Mouse (Mus musculus): ENCODE measurements around the gene Ankle1. TPM values are rescaled to one million over a fixed set of nuclear protein-coding genes. Genes with fewer than 3 reads are reported as not detected.

The Ankle1 gene
- 14.4 TPM in 2 replicates for total RNA-seq (2015)
- 13.5 and 16.1 TPM in 2 replicates for total RNA-seq (2017)

DNA sequence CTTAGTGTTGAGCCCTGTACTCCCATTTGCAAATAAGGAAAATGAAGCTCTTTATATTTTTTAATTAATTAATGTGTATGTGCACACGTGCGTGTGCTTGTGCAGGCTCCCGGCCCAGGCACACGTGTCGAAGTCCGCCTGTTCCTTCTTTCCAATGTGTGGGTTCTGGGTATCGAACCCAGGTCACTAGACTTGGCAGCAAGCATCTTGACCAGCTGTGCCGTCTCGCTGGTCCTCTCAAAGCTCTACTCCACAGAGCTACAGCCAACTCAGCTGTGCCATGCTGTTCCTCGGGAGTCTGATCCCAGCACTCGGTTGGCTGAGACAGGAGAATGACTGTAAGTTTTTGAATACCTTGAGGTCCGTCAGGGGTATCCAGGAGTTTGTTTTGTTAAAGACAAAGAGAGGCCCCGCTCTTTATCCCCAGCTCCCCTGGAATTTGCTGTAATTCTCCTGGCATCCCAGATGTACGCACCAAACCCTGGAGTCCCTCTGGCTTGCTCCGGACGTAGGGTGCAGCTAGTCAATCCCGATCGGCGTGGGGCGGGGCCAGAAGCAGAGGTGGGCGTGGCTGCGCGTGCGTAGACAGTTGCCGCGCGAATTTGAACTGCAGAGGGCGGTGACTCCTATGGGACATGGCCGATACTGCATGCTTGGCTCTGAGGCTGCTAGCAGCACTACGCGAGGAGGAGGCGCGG is at the start of gene Ankle1:
Gene Ankle1 (plus strand): TSS at position 610 of the 698 bp plus-strand sequence.
- peak; percentile 89 for ATAC-seq (ENCODE audit: poor library complexity, severe bottlenecking)

DNA sequence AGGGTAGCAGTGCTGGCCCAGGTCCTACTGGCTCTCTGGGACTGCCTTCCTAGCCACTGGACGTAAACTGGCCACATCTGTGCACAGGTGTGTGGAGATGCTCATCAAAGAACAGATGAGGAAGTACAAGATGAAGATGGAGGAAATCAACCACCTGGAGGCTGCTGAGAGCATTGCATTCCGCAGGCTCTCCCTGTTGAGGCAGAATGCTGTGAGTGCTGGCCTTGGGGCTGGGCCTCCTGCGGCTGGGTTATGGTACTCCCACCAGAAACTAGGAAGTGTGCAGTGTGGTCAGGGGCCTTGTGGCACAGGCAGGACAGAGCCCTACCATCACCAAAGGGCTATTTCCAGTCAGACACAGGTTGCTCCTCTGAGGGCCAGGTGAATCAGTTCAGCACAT is 47.8 kb upstream of the Ankle1 start:
- peak; percentile 27; the same call in 1 of the 2 replicates for ATAC-seq (ENCODE audit: poor library complexity, severe bottlenecking)

DNA sequence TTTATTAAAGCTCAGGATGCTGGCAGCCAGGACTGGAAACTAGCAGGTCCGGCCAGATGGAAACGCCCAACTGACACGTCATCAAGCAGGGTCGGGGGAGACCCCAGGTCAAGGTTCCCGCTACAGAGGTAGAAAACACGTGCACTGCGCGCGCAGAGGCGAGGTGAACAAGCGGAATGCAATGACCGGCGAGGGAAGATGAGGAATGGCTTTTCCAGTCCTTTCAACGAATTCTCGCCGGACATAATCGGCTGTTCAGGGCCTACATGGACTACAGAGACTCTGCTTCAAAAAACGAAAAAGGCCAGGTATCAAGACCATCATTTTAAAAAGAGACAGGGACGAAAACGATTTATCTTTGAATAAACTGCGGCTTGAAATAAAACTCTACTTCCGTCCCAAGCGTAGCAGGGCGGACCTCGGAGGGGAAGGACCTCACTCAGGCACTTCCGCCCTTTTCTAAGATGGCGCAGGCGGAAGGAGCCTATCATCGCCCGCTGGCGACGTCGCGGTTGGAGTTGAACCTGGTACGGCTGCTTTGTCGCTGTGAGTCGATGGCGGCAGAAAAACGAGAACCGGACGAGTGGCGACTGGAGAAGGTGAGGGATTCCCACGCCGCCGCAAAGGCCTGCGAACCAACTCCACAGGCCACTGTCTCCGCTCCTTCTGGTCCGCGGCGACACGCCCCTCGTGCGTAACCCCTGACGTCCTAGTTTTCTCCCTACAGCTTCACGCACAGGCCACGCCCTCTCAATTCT is 38.9 kb upstream of the Ankle1 start, which contains the start of gene Use1:
Gene Use1 (plus strand): TSS at position 78 of the 758 bp plus-strand sequence.
- peak; percentile 71 for ATAC-seq (ENCODE audit: poor library complexity, severe bottlenecking)

DNA sequence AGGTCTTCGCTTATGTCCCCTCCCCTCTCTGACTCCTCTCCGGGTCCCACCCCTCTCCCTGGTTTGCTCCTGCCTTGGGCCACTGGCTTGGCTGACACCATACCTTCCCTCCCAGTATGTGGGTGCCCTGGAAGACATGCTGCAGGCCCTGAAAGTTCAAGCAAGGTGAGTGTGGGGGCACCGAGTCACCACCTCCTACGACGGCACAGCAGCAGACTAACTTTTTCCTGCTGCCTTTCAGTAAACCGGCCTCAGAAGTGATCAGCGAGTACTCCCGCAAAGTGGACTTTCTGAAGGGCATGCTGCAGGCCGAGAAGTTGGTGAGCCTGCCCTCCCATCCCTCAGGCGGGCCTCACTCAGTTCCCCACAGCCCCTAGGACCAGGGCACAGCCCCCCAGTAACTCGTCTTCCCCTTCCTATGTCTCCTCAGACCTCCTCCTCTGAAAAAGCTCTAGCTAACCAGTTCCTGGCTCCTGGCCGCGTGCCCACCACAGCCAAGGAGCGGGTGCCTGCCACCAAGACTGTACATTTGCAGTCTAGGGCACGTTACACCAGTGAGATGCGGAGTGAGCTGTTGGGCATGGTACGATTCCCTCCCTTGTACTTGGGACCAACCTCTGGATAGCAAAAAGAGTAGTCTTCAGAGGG is 38.2 kb upstream of the Ankle1 start:
- no peak for ATAC-seq (ENCODE audit: poor library complexity, severe bottlenecking)

DNA sequence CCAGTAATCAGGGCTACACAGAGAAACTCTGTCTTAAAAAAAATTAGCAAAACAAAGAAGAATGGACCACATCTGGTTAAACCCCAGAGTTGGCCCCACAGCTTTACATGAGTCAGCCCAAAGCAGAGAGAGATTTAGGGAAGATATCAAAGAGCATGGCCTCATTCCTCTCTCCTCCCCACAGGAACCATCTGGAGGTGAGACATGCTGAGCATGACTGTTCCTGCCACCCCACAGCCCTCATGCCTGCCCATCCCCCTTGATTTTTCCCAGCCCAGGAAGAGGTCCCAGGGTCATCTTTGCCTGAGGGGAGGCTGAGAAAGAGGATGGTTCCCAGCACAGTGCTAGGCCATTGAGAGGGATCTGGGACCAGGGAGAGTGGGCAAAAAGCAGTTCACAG is 37.4 kb upstream of the Ankle1 start:
- ATAC-seq (ENCODE audit: poor library complexity, severe bottlenecking), result no peak

DNA sequence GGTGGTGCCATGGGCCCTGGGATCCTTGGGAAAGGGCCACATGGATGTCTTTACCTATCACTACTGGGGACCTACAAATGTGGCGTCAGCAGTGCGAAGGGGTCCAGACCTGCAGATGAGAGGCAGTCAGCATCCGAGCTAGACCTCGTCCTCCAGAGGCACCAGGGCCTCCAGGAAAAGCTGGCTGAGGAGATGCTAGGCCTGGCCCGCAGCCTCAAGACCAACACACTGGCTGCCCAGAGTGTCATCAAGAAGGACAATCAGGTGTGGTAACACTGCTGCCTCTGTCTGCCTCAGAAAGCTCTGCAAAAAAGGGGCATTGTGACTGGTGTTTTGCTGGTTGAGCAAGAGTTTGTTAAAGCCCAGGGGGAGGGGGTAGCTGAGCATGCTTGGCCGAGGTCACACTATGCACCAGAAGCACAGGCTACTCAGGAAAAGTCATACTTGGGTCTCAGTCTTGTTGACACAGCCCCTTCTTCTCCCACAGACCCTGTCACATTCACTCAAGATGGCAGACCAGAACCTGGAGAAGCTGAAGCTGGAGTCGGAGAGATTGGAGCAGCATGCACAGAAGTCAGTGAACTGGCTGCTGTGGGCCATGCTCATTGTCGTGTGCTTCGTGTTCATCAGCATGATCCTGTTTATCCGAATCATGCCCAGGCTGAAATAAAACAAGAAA is 36.6 kb upstream of the Ankle1 start:
- ATAC-seq (ENCODE audit: poor library complexity, severe bottlenecking), result no peak

DNA sequence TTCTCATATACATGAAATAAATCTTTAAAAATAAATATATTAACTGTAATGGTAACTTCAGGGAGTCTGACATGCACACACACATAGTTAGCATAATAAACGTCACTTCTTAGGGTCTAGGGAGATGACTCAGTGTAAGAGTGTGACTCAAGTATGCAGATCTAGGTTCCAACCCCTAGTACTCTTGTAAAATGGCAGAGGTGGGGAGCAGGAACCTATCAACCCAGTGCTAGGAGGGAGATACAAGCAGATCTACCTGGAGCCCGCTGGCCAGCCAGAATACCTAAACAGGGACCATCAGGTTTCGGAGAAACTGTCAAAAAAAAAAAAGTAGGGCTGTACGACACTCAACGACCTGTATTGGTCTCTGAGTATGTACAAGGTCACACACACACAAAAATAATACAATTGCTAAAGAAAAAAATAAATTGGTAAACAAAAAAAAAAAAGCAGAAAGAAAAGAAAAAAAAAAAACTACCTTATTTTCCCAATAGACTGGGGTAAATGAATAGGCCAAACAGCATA is 35.0 kb upstream of the Ankle1 start:
- ATAC-seq (ENCODE audit: poor library complexity, severe bottlenecking), result no peak

DNA sequence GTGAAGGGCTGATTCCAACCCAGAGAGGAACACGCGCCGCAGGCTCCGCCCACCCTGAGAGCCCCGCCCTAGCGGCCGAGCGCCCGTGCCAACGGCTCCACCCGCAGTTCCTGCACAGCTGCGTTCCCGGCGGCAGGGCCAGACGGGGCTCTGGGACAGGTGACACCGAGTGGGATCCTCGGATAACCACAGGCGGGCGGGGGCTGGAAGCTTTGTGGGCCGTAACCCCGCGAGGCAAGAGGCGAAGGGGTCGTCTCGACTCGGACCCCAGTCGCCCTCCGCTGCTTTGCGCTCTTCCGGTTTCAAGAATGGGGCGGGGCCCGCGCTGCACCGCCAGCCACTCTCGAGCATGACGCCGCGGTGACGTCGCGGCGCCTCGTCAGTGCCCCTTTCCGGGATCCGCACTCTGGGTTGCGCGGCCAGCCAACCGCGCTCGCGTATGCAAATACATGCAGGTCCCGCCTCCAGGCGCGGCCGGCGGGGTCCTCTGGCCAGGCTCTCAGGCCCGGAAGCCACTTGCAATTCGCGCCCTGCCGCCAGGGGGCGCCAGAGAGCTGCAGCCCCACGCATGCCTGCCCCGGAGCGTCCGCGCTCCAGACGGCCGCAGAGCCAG is 34.5 kb upstream of the Ankle1 start, which contains the start of gene Ocel1:
Gene Ocel1 (plus strand): TSS at position 63 of the 613 bp plus-strand sequence.
- peak; percentile 74 for ATAC-seq (ENCODE audit: poor library complexity, severe bottlenecking)

DNA sequence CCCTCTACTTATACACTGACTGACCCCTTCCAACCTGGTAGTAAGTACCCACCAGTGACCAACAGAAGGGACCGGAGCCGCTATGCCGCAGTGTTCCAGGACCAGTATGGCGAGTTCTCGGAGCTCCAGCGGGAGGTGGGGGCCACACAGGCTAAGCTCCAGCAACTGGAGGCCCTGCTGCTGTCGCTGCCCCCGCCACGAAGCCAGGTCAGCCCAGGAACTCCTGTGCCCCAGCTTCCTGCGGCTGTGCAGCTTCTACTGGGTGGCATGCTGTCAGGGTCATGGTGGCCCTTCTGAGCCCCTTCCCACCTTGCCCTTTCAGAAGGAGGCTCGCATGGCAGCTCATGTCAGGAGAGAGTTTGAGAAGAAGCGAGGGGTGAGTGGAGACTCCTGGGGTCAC is 33.4 kb upstream of the Ankle1 start:
- ATAC-seq (ENCODE audit: poor library complexity, severe bottlenecking), result no peak

DNA sequence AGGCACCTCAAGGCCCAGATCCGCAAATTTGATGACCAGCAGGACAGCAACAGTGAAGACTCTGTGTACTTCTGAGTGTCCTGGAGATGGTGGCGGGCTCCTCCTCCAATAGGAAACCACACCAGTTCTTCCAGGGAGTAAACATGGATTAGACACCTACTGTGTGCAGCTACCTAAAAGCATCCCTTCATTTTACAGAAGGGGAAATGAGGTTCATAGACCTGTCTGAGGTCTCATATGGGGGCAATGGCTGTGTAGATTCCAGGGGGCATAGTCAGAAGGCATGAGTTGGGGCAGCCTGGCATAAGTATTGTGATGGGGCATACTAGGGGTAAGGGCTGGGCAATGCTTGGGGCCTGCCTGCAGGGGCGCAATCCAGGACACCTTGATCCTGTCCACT is 32.8 kb upstream of the Ankle1 start:
- no peak for ATAC-seq (ENCODE audit: poor library complexity, severe bottlenecking)

DNA sequence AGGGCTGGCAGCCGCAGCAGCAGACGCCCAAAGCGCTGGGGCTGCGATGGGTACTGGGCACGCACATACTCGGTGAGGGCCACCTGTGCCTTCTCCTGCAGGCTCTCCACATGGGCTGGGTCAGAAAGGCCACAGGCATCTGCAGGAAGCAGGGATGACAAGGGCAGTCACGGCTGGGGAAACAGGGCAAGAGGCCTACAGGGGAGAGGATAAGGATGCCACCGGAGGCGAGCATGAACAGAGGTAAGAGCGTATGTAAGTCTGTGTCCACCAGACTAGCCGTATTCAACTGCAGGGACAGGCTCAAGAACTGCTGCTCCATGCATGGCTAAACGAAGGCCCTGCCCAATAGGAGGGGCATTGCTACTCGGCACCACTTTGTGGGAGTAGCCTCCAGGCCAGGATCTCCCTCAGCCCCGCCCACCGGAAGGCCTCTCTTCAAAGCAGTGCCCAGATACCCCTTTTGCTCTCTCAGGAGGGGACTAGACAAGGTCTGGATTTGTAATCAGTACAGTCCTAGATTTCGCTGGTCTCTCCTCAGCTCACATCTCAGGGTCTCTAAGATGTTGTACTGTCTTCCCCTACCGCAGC is 31.1 kb upstream of the Ankle1 start:
- ATAC-seq (ENCODE audit: poor library complexity, severe bottlenecking), result no peak

DNA sequence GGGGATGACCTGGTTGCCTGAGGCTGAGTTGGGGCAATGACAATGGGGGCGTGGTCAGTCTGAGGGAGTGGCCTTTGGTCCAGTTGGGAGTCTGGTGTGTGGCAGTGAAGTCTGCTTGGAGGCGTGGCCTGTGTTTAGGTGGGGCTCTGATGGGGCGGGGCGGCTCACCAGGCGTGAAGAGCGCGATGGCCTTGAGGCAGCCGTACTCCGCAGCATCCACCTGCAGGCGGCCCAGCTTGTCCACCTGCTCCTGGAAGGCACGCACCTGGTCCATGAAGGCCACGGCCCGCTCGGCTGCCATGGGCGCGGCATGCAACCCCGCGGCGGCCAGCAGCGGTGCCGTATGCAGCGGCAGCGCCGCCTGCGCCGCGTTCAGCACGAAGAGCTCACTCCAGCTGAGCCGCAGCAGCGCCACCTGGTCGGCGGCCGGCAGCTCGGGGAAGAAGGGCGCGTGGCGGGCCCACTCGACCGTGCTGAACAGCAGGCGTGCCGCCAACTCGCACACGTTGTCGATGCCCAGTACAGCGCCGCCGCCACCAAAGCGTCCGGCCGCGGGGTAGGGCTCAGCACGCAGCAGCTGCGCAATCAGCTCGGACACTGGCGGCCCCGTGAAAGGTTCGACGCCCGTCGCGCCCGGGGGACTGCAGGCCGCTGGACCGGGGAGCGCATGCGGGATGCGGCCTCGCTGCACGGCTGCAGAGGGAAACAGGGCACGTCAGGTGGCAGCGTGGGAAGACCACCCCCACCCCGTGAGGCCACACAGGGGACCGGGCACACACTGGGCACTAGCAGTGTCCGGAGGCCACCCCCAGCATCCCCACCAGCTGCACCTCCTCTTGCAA is 30.0 kb upstream of the Ankle1 start:
- peak; percentile 50 for ATAC-seq (ENCODE audit: poor library complexity, severe bottlenecking)

DNA sequence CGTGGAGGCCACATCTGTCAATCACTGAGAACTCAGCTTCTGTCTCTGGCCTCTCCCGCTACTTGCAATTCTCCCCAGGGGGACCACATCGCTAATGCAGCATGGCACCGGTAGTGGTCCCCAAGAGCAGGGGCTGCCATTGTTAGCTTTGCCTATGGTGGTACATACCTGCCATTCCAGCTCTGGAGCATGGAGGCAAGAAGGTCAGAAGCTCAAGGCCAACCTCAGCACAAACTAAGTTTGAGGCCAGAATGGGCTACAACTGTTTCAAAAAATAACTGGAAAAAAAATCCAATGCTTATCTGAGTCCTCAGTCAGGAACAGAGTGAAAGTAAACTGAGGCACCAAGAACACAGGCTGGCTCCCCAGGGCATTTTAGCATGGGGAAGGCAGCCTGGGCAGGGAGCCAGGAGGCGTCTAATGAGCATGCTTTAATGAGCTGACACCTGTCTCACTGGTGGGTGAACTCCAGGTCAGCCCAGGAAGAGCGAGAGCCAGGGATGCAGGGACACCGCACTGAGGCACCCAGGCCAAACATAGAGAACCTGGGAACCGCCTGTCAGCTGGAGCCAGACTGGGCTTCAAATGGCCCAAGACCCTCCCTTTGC is 29.3 kb upstream of the Ankle1 start:
- ATAC-seq (ENCODE audit: poor library complexity, severe bottlenecking), result no peak

DNA sequence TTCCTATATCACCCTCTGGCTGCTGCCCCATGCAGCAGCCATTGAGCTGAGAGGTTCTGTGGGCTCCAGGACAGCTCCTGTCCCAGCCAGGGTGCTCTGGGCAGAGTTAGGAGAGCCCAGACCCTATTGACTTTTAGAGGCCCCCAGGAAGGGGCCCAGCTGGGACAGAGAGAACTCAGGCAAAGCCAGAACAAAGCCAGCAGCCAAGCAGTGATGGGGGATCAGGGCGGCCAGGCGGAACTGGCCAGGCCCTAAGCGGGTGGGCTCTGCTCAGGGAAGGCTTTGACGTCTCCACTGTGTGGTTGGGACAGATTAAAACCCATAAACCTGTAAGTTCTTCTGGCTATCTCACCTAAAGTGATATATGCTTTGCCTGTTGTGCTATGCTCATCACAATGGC is 26.8 kb upstream of the Ankle1 start:
- no peak for ATAC-seq (ENCODE audit: poor library complexity, severe bottlenecking)

DNA sequence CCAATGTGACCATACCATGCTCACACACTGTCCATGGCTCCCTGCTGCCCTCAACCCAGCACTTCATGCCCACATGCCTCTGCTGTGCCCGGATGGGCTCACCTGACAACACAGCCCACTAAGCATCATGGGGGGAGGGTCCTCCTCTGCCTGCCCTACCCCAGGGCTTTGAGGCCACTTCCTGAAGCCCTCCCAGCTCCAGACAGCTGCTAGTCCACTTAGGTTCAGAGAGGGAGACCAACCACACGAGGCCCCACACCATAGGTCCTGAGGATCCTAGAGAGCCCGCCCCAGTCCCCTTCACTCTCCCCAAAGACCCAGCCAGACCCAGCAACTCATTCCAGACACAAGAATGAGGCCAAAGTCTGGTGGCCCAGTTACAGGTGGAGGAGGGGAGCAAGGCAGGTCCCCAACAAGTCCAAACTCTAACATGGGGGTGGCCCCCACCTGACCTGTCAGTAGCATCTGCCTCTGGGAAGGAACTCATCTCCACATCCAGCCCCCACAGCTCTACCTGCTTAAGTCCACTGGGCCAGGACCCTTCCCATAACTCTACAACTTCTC is 26.2 kb upstream of the Ankle1 start:
- no peak for ATAC-seq (ENCODE audit: poor library complexity, severe bottlenecking)

DNA sequence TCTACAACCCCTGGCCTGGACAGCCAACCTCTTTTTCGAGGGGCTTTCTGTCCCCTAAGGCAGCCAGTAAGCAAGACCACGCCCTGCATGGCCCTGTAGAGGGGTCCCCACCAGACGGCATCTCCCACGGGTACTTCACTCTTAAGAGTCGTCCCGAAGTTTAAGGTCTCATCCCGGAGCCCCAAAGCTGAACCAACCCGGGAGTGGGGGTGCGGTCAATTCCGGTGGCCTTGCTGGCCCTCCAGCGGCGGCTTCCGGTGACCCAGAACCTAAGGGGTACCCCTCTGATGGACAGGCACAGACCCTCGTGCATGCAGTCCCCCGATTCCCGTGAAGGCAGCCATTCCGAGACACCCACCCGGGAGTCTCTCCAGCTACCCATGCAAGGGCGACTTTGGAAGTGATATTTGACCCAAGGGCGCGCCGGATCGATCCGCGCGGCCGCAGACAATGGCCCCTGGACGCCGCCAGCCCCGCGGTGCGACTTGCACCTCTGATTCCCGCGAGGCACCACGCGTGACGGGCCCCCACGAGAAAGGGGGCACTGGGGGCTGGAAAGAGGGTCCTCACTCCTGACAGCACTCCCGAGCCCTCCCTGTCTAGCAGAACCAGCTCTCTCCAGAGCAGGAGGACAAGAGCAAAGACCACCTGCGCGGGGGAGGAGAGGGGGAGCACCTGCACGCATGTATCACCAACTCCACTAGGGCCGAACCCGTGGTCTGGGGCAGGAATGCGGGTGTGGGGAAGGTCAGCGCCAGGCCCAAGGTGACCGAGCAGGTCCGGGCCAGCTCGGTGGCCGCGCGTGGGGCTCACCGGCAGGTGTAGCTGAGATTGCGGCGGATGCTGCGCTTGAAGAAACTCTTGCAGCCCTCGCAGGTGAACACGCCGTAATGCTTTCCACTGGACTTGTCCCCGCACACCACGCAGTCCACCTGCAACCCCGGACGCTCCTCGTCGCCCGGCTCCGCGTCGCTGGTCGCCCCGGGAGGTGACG is 25.3 kb upstream of the Ankle1 start:
- ATAC-seq (ENCODE audit: poor library complexity, severe bottlenecking), result no peak

DNA sequence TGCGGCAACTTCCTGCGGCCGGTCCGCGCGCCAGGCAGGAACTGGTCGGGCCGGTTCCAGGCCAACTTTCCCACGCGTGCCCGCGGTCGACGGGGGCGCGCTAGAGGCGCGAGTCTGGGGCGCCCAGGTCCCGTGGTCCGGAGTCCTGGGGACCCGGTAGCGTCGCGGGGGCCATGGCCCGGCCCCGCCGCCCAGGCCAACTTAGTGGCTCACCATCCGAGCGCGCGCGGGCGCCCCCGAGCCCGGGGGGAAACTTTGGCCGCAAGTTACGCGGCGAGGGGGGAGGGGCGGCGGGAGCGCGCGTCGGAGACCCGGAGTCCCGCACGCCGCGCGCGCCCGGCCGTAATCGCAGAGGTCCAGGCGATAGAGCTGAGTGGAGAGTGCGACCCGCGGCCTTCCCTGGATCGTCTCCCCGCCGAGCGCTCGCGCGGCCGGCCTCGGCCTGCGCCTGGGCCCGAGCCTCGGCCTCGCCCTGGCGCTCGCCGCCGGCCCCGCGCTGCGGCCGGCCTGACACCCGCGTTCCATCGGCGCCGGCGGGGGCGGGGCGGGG is 24.3 kb upstream of the Ankle1 start, which contains the start of gene Nr2f6:
Gene Nr2f6 (minus strand): TSS at position 540 of the 550 bp plus-strand sequence.
- ATAC-seq (ENCODE audit: poor library complexity, severe bottlenecking), result peak; percentile 41
